Mouse (Mus musculus) spleen, embryonic (tissue): ENCODE results near the gene Gimap1.

ENCODE experiments used
- CTCF ChIA-PET: fragments of 350-600 bp; sonication (Branson Sonifier 250); formaldehyde crosslinking; loops from one replicate; lab custom pipeline; 2022; lab: Charles Lee

Gene Gimap1

GRCm38 (mm10) chr6:48738961-48739779 is at the start of gene Gimap1:
TSS of gene Gimap1 (plus strand) at chr6:48739054.
- CTCF ChIA-PET = interaction anchor here (0.5 to 1.0 kb wide), 6 partner anchors 10 to 1829 kb away, joined by 3 to 6 read pairs (median 3); no protein-coding TSS in a partner anchor

- CTCF ChIA-PET = interaction anchor here (1.0 kb wide), 1 partner anchor 9 kb away, joined by 5 read pairs; no protein-coding TSS in a partner anchor
Observed at GRCm38 (mm10) chr6:48689320-48689719, 49.5 kb upstream of the Gimap1 start.

- CTCF ChIA-PET = interaction anchor here (0.6 to 1.0 kb wide), 3 partner anchors 19 to 1343 kb away, joined by 3 to 4 read pairs (median 4); partner anchors contain the start of gene Gimap1
Observed at GRCm38 (mm10) chr6:48692962-48693361, 45.9 kb upstream of the Gimap1 start.

GRCm38 (mm10) chr6:48696830-48697554 is 41.9 kb upstream of the Gimap1 start:
- CTCF ChIA-PET = interaction anchor here (1.0 kb wide), 1 partner anchor 76 kb away, joined by 3 read pairs; no protein-coding TSS in a partner anchor

GRCm38 (mm10) chr6:48697555-48697930 is 41.3 kb upstream of the Gimap1 start:
- CTCF ChIA-PET = interaction anchor here (1.0 to 1.4 kb wide), 2 partner anchors 20 to 75 kb away, joined by 3 read pairs; no protein-coding TSS in a partner anchor

- CTCF ChIA-PET = interaction anchor here (0.7 to 1.9 kb wide), 6 partner anchors 8 to 52 kb away, joined by 3 to 16 read pairs (median 3); partner anchors contain the start of genes Gimap4 and Gimap8
Observed at GRCm38 (mm10) chr6:48698066-48698856, 40.6 kb upstream of the Gimap1 start.

GRCm38 (mm10) chr6:48698888-48699287 is 40.0 kb upstream of the Gimap1 start:
- CTCF ChIA-PET = interaction anchor here (0.7 to 1.9 kb wide), 6 partner anchors 9 to 52 kb away, joined by 3 to 16 read pairs (median 3); partner anchors contain the start of genes Gimap4 and Gimap8

- CTCF ChIA-PET = interaction anchor here (0.6 to 1.9 kb wide), 4 partner anchors 26 to 54 kb away, joined by 3 to 16 read pairs (median 4); partner anchors contain the start of gene Gimap8
Observed at GRCm38 (mm10) chr6:48700251-48701075, 38.4 kb upstream of the Gimap1 start.

- CTCF ChIA-PET = no interaction called here
Observed at GRCm38 (mm10) chr6:48702146-48702545, 36.7 kb upstream of the Gimap1 start.

GRCm38 (mm10) chr6:48702601-48703000 is 36.3 kb upstream of the Gimap1 start:
- CTCF ChIA-PET = no interaction called here

- CTCF ChIA-PET = interaction anchor here (0.5 kb wide), 2 partner anchors 50 to 57 kb away, joined by 3 read pairs; partner anchors contain the start of gene Gimap8
Observed at GRCm38 (mm10) chr6:48704146-48704545, 34.7 kb upstream of the Gimap1 start.

GRCm38 (mm10) chr6:48706130-48706529 is 32.7 kb upstream of the Gimap1 start:
- CTCF ChIA-PET = interaction anchor here (0.6 to 1.0 kb wide), 3 partner anchors 30 to 65 kb away, joined by 3 to 4 read pairs (median 3); partner anchors contain the start of gene Gimap3

- CTCF ChIA-PET = interaction anchor here (1.0 kb wide), 1 partner anchor 12 kb away, joined by 3 read pairs; no protein-coding TSS in a partner anchor
Observed at GRCm38 (mm10) chr6:48718455-48718854, 20.4 kb upstream of the Gimap1 start, which contains the start of the genes Gm28053 and Gimap7. TSS of gene Gm28053 (plus strand) at chr6:48718607. TSS of gene Gimap7 (plus strand) at chr6:48718621.

- CTCF ChIA-PET = interaction anchor here (0.6 to 0.7 kb wide), 2 partner anchors 9 to 19 kb away, joined by 3 to 6 read pairs; no protein-coding TSS in a partner anchor
Observed at GRCm38 (mm10) chr6:48720326-48720725, 18.5 kb upstream of the Gimap1 start.

GRCm38 (mm10) chr6:48723468-48723867 is 15.4 kb upstream of the Gimap1 start:
- CTCF ChIA-PET = no interaction called here

- CTCF ChIA-PET = interaction anchor here (0.6 to 1.1 kb wide), 2 partner anchors 15 to 25 kb away, joined by 3 to 5 read pairs; no protein-coding TSS in a partner anchor
Observed at GRCm38 (mm10) chr6:48725476-48725875, 13.4 kb upstream of the Gimap1 start.

GRCm38 (mm10) chr6:48727761-48728160 is 11.1 kb upstream of the Gimap1 start:
- CTCF ChIA-PET = no interaction called here

- CTCF ChIA-PET = interaction anchor here (0.6 to 0.7 kb wide), 3 partner anchors 12 to 558 kb away, joined by 4 read pairs; no protein-coding TSS in a partner anchor
Observed at GRCm38 (mm10) chr6:48732864-48733304, 6.0 kb upstream of the Gimap1 start.

- CTCF ChIA-PET = interaction anchor here (2.2 kb wide), 1 partner anchor 17 kb away, joined by 8 read pairs; no protein-coding TSS in a partner anchor
Observed at GRCm38 (mm10) chr6:48733660-48734059, 5.2 kb upstream of the Gimap1 start.
